Mouse (Mus musculus): ENCODE data around the gene Rxra. TPM values are rescaled to one million over a fixed set of nuclear protein-coding genes. Genes with fewer than 3 reads are reported as not detected.

Rxra gene
- total and polyA plus RNA-seq, 3 experiments: 2.1 to 5.5 (median 2.4) TPM

DNA sequence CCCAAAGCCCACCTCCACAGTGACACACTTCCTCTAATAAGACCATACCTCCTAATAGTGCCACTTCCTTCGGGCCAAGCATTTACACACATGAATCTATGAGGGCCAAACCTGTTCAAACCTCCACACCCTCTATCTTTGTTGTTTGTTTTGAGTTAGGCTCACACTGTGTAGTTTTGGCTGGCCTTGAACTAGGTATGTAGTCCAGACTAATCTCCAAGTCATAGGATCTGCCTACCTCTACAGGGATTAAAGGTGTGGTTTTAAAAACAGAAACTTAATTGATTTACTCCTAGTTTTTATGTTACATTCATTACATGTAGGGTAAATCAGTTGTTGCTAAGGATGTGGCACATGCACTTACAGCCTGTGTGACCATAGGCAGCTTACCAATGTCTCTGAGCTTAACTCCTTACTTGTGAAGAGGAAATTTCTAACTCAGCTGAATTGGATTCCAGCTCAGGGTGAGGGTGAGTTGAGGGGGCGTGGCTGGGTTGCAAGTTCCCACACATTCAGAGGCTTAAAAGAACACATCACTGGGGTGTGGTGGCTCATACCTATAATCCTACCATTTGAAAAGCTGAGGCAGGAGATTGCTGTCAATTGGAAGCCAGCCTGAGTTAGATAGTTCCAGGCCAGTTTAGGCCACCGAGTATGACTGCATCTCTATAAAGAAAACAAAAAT is 45.5 kb upstream of the Rxra start:
- TF ChIP-seq JUND (conservative IDR thresholded peaks at IDR 0.05; ENCODE audit: low read depth, low read length) (no peak), BHLHE40 (IDR thresholded peaks at IDR 0.05; ENCODE audit: low read depth, low read length) (no peak), JUN (IDR thresholded peaks at IDR 0.05; ENCODE audit: insufficient read depth, low read depth, low read length) (no peak)

GRCm38 (mm10) chr2:27633471-27633870 is 42.8 kb upstream of the Rxra start:
- Histone ChIP-seq H3K27me3 (replicated peaks) (peaks cover 83% of the 10 kb centered on the region), H3K9me3 (replicated peaks; ENCODE audit: low read length) (no peaks in the 10 kb centered on the region), H3K4me1 (ENCODE audit: control insufficient read depth in 1 of 2, insufficient read depth in 2 of 2) (no peaks in the 10 kb centered on the region), H3K36me3 (replicated peaks in 1 of 2; ENCODE audit: control insufficient read depth in 1 of 2, insufficient read depth in 1 of 2, low read length in 1 of 2) (no peaks in the 10 kb centered on the region), H3K79me2 (replicated peaks; ENCODE audit: control insufficient read depth, extremely low read depth, insufficient read depth, poor library complexity, severe bottlenecking) (no peaks in the 10 kb centered on the region), H3K9ac (ENCODE audit: insufficient read depth, low read depth) (no peak overlapping the region), H3K4me2 (ENCODE audit: insufficient read depth, low read depth, poor library complexity, severe bottlenecking) (no peak overlapping the region), H3K4me3 (replicated peaks in 1 of 3; ENCODE audit: low read depth in 2 of 3, low read length in 2 of 3, poor library complexity in 1 of 3) (no peak overlapping the region), H3K27ac (ENCODE audit: insufficient read depth, low read depth) (no peak overlapping the region)
- dilution Hi-C loops (cut with MboI; ENCODE audit: extremely low pct_ligation_motif_present, extremely low pct_unique_long_range_greater_than_20kb, low sequenced_read_pairs): no loop called here
- no peak for DNase-seq (ENCODE audit: extremely low read depth)
- TF ChIP-seq USF1 (IDR thresholded peaks at IDR 0.05; ENCODE audit: low read depth, low read length) (no peak), CTCF (conservative IDR thresholded peaks at IDR 0.05 in 1 of 2, IDR thresholded peaks at IDR 0.05 in 1 of 2; ENCODE audit: low read depth in 2 of 2, low read length in 2 of 2) (no peak), JUN (IDR thresholded peaks at IDR 0.05; ENCODE audit: insufficient read depth, low read depth, low read length) (no peak), MAZ (IDR thresholded peaks at IDR 0.05; ENCODE audit: low read depth, low read length) (no peak), ELF1 (IDR thresholded peaks at IDR 0.05; ENCODE audit: low read depth, low read length) (no peak), ZKSCAN1 (IDR thresholded peaks at IDR 0.05; ENCODE audit: borderline replicate concordance, low read depth, low read length) (no peak), E2F4 (IDR thresholded peaks at IDR 0.05; ENCODE audit: insufficient replicate concordance, low read depth, low read length) (no peak), EP300 (IDR thresholded peaks at IDR 0.05; ENCODE audit: low read length) (no peak), ZC3H11A (IDR thresholded peaks at IDR 0.05; ENCODE audit: low read depth, low read length) (no peak), CHD2 (IDR thresholded peaks at IDR 0.05; ENCODE audit: low read length) (no peak), ZNF384 (IDR thresholded peaks at IDR 0.05; ENCODE audit: low read depth, low read length) (no peak), MEF2A (IDR thresholded peaks at IDR 0.05; ENCODE audit: borderline replicate concordance, low read depth, low read length) (no peak), MYC (IDR thresholded peaks at IDR 0.05; ENCODE audit: low read depth, low read length) (no peak)
- in situ Hi-C loops (cut with MboI; ENCODE audit: low pct_ligation_motif_present, low pct_unique_long_range_greater_than_20kb, low sequenced_read_pairs): no loop called here

More for the DNA sequence above, 45.5 kb upstream of the Rxra start:
- Histone ChIP-seq H3K4me3 (replicated peaks in 1 of 3; ENCODE audit: low read depth in 2 of 3, low read length in 2 of 3, poor library complexity in 1 of 3) (no peak overlapping the region), H3K27me3 (replicated peaks) (peaks cover 73% of the 10 kb centered on the region), H3K9me3 (replicated peaks; ENCODE audit: low read length) (no peaks in the 10 kb centered on the region), H3K4me1 (ENCODE audit: control insufficient read depth in 1 of 2, insufficient read depth in 2 of 2) (no peaks in the 10 kb centered on the region), H3K9ac (ENCODE audit: insufficient read depth, low read depth) (no peak overlapping the region), H3K4me2 (ENCODE audit: insufficient read depth, low read depth, poor library complexity, severe bottlenecking) (no peak overlapping the region), H3K36me3 (replicated peaks in 1 of 2; ENCODE audit: control insufficient read depth in 1 of 2, insufficient read depth in 1 of 2, low read length in 1 of 2) (no peaks in the 10 kb centered on the region), H3K27ac (ENCODE audit: insufficient read depth, low read depth) (no peak overlapping the region), H3K79me2 (replicated peaks; ENCODE audit: control insufficient read depth, extremely low read depth, insufficient read depth, poor library complexity, severe bottlenecking) (no peaks in the 10 kb centered on the region)
- no peak for DNase-seq (ENCODE audit: extremely low read depth)
- dilution Hi-C loops (cut with MboI; ENCODE audit: extremely low pct_ligation_motif_present, extremely low pct_unique_long_range_greater_than_20kb, low sequenced_read_pairs) (no loop called here), in situ Hi-C loops (cut with MboI; ENCODE audit: low pct_ligation_motif_present, low pct_unique_long_range_greater_than_20kb, low sequenced_read_pairs) (no loop called here)

Data from CH12.LX (cell line).